Mouse (Mus musculus): ENCODE results near the gene Sc5d. TPM values are rescaled to one million over a fixed set of nuclear protein-coding genes. Genes with fewer than 3 reads are reported as not detected.
A peak's percentile ranks its signal among the peaks of the same experiment; 100 is the strongest.

Gene Sc5d
- polyA plus RNA-seq, 1 experiment from 2014 or later = 146 TPM

DNA sequence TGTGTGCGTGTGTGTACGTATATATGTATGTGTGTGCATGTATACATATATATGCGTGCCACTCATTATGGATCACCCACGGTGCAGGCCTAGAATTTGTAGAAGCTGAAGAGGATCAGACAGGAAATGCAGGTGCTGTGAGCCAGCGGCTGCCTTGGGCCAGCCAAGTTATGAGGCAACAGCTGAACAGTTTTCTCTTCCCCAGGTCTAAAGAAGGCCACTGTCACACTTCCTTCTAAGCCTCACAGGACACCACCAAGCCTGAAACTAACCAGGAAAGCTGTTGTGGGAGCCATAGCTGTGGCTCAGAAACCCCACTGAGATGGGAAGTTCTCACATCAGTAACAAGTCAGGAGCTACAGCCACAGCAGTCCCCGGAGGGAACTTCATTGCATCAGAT lies 17.4 kb downstream of the Sc5d start:
- 57% methylated on average over 6 of the region's 6 CpGs for WGBS (ENCODE audit: insufficient replicate concordance)

GRCm38 (mm10) chr9:42244173-42244572 lies 19.9 kb downstream of the Sc5d start:
- Histone ChIP-seq H3K4me2 (ENCODE audit: low read depth, low read length) (no peak overlapping the region), H3K9ac (replicated peaks) (no peak overlapping the region), H3K27ac (ENCODE audit: low read depth) (no peak overlapping the region), H3K36me3 (replicated peaks; ENCODE audit: insufficient read depth, low read length) (no peaks in the 10 kb centered on the region), H3K4me3 (ENCODE audit: low read depth, low read length) (no peak overlapping the region), H3K4me1 (ENCODE audit: insufficient read depth) (peaks cover 7% of the 10 kb centered on the region), H3K9me3 (ENCODE audit: low read length) (no peaks in the 10 kb centered on the region), H3K27me3 (ENCODE audit: insufficient read depth, low read length) (no peaks in the 10 kb centered on the region)
- ATAC-seq (no peak), DNase-seq (no peak)
- 77% methylated on average over 5 of the region's 5 CpGs for WGBS (ENCODE audit: insufficient replicate concordance)
- TF ChIP-seq CTCF (IDR thresholded peaks at IDR 0.05; ENCODE audit: low read depth) (no peak), EP300 (IDR thresholded peaks at IDR 0.05; ENCODE audit: low read depth) (no peak)

More for the DNA sequence above, 17.4 kb downstream of the Sc5d start:
- no peaks in the 10 kb centered on the region for H3K36me3 ChIP-seq (replicated peaks; ENCODE audit: insufficient read depth, low read length)
- no peak overlapping the region for H3K27ac ChIP-seq (ENCODE audit: low read depth)
- H3K4me3 ChIP-seq (ENCODE audit: low read depth, low read length) = no peak overlapping the region
- no peak for TF ChIP-seq EP300 (IDR thresholded peaks at IDR 0.05; ENCODE audit: low read depth)
- TF ChIP-seq CTCF (IDR thresholded peaks at IDR 0.05; ENCODE audit: low read depth) = no peak
- H3K4me1 ChIP-seq (ENCODE audit: insufficient read depth) = peaks cover 14% of the 10 kb centered on the region
- no peaks in the 10 kb centered on the region for H3K9me3 ChIP-seq (ENCODE audit: low read length)
- H3K9ac ChIP-seq (replicated peaks) = no peak overlapping the region
- H3K27me3 ChIP-seq (ENCODE audit: insufficient read depth, low read length) = no peaks in the 10 kb centered on the region
- no peak overlapping the region for H3K4me2 ChIP-seq (ENCODE audit: low read depth, low read length)
- DNase-seq (no peak), ATAC-seq (peak; percentile 19; the same call in 1 of the 2 replicates)

- H3K36me3 ChIP-seq (replicated peaks; ENCODE audit: insufficient read depth, low read length) = no peaks in the 10 kb centered on the region
- H3K27ac ChIP-seq (ENCODE audit: low read depth) = no peak overlapping the region
- no peaks in the 10 kb centered on the region for H3K9me3 ChIP-seq (ENCODE audit: low read length)
- no peaks in the 10 kb centered on the region for H3K4me1 ChIP-seq (ENCODE audit: insufficient read depth)
- H3K9ac ChIP-seq (replicated peaks) = no peak overlapping the region
- TF ChIP-seq EP300 (IDR thresholded peaks at IDR 0.05; ENCODE audit: low read depth) (no peak), CTCF (IDR thresholded peaks at IDR 0.05; ENCODE audit: low read depth) (no peak)
- 79% methylated on average over 3 of the region's 3 CpGs for WGBS (ENCODE audit: insufficient replicate concordance)
- no peak overlapping the region for H3K4me2 ChIP-seq (ENCODE audit: low read depth, low read length)
- no peaks in the 10 kb centered on the region for H3K27me3 ChIP-seq (ENCODE audit: insufficient read depth, low read length)
- no peak for ATAC-seq
- no peak for DNase-seq
- no peak overlapping the region for H3K4me3 ChIP-seq (ENCODE audit: low read depth, low read length)
Measured at GRCm38 (mm10) chr9:42241021-42241420, 23.0 kb downstream of the Sc5d start.

- H3K27ac ChIP-seq (ENCODE audit: low read depth) = no peak overlapping the region
- 23% methylated on average over 11 of the region's 11 CpGs for WGBS (ENCODE audit: insufficient replicate concordance)
- no peaks in the 10 kb centered on the region for H3K36me3 ChIP-seq (replicated peaks; ENCODE audit: insufficient read depth, low read length)
- no peak overlapping the region for H3K4me2 ChIP-seq (ENCODE audit: low read depth, low read length)
- ATAC-seq = no peak
- H3K9ac ChIP-seq (replicated peaks) = no peak overlapping the region
- TF ChIP-seq EP300 (IDR thresholded peaks at IDR 0.05; ENCODE audit: low read depth) (no peak), CTCF (IDR thresholded peaks at IDR 0.05; ENCODE audit: low read depth) (peak; percentile 69)
- peak; percentile 32 for DNase-seq
- H3K9me3 ChIP-seq (ENCODE audit: low read length) = no peaks in the 10 kb centered on the region
- H3K4me3 ChIP-seq (ENCODE audit: low read depth, low read length) = no peak overlapping the region
- H3K4me1 ChIP-seq (ENCODE audit: insufficient read depth) = no peaks in the 10 kb centered on the region
- H3K27me3 ChIP-seq (ENCODE audit: insufficient read depth, low read length) = no peaks in the 10 kb centered on the region
Measured at GRCm38 (mm10) chr9:42240583-42240992, 23.5 kb downstream of the Sc5d start.

- DNase-seq = no peak
- no peak for TF ChIP-seq CTCF (IDR thresholded peaks at IDR 0.05; ENCODE audit: low read depth)
- TF ChIP-seq EP300 (IDR thresholded peaks at IDR 0.05; ENCODE audit: low read depth) = no peak
- no peak for ATAC-seq
- 57% methylated on average over 4 of the region's 4 CpGs for WGBS (ENCODE audit: insufficient replicate concordance)
- Histone ChIP-seq H3K36me3 (replicated peaks; ENCODE audit: insufficient read depth, low read length) (no peaks in the 10 kb centered on the region), H3K4me3 (ENCODE audit: low read depth, low read length) (no peak overlapping the region), H3K27ac (ENCODE audit: low read depth) (no peak overlapping the region), H3K9me3 (ENCODE audit: low read length) (no peaks in the 10 kb centered on the region), H3K9ac (replicated peaks) (no peak overlapping the region), H3K4me1 (ENCODE audit: insufficient read depth) (no peaks in the 10 kb centered on the region), H3K27me3 (ENCODE audit: insufficient read depth, low read length) (no peaks in the 10 kb centered on the region), H3K4me2 (ENCODE audit: low read depth, low read length) (no peak overlapping the region)
Measured at GRCm38 (mm10) chr9:42238827-42239226, 25.2 kb downstream of the Sc5d start.

DNA sequence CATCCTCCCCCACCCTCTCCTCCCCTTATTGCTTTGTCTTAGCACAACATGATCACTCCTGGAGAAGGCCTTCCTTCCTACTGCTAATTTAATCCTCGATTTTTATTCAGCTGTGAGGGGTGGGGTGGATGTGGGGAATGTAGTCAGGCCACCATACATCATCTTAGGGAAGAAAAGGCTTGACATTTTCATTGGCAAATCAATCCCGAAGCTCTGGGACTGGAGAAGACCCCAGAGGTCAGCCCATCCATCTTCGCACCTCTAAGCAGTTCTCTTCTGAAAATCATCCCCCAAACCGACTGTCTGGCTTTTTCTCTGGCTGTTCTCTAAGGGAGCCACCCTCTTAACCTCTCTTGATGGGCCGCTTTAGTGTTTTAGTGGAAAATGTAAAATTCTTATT lies 32.9 kb downstream of the Sc5d start:
- DNase-seq (no peak), ATAC-seq (no peak)
- H3K9ac ChIP-seq (replicated peaks) = no peak overlapping the region
- no peaks in the 10 kb centered on the region for H3K36me3 ChIP-seq (replicated peaks; ENCODE audit: insufficient read depth, low read length)
- no peak overlapping the region for H3K4me2 ChIP-seq (ENCODE audit: low read depth, low read length)
- TF ChIP-seq CTCF (IDR thresholded peaks at IDR 0.05; ENCODE audit: low read depth) (no peak), EP300 (IDR thresholded peaks at IDR 0.05; ENCODE audit: low read depth) (no peak)
- H3K27ac ChIP-seq (ENCODE audit: low read depth) = no peak overlapping the region
- H3K4me1 ChIP-seq (ENCODE audit: insufficient read depth) = no peaks in the 10 kb centered on the region
- H3K27me3 ChIP-seq (ENCODE audit: insufficient read depth, low read length) = no peaks in the 10 kb centered on the region
- no peaks in the 10 kb centered on the region for H3K9me3 ChIP-seq (ENCODE audit: low read length)
- 63% methylated on average over 5 of the region's 5 CpGs for WGBS (ENCODE audit: insufficient replicate concordance)
- H3K4me3 ChIP-seq (ENCODE audit: low read depth, low read length) = no peak overlapping the region

- Histone ChIP-seq H3K9me3 (ENCODE audit: low read length) (no peaks in the 10 kb centered on the region), H3K4me2 (ENCODE audit: low read depth, low read length) (no peak overlapping the region), H3K4me1 (ENCODE audit: insufficient read depth) (no peaks in the 10 kb centered on the region), H3K36me3 (replicated peaks; ENCODE audit: insufficient read depth, low read length) (no peaks in the 10 kb centered on the region), H3K27ac (ENCODE audit: low read depth) (no peak overlapping the region), H3K4me3 (ENCODE audit: low read depth, low read length) (no peak overlapping the region), H3K27me3 (ENCODE audit: insufficient read depth, low read length) (no peaks in the 10 kb centered on the region), H3K9ac (replicated peaks) (no peak overlapping the region)
- DNase-seq (no peak), ATAC-seq (no peak)
- TF ChIP-seq EP300 (IDR thresholded peaks at IDR 0.05; ENCODE audit: low read depth) (no peak), CTCF (IDR thresholded peaks at IDR 0.05; ENCODE audit: low read depth) (no peak)
- WGBS (ENCODE audit: insufficient replicate concordance) = 74% methylated on average over 2 of the region's 2 CpGs
Measured at GRCm38 (mm10) chr9:42230333-42230732, 33.7 kb downstream of the Sc5d start.

Measured in liver, postnatal 0 days (tissue).